Mouse (Mus musculus): ENCODE measurements around the gene Amigo3.

- TF ChIP-seq POLR2A (IDR thresholded peaks at IDR 0.05; ENCODE audit: insufficient read depth, low read length) (no peak), EP300 (IDR thresholded peaks at IDR 0.05; ENCODE audit: insufficient read depth, low read depth, low read length) (no peak)
These were observed 35.8 kb upstream of the Amigo3 start for GRCm38 (mm10) chr9:108017127-108017526.
